8 mouse cellular contexts compared by ENCODE assay signal in the genomic region with DNA sequence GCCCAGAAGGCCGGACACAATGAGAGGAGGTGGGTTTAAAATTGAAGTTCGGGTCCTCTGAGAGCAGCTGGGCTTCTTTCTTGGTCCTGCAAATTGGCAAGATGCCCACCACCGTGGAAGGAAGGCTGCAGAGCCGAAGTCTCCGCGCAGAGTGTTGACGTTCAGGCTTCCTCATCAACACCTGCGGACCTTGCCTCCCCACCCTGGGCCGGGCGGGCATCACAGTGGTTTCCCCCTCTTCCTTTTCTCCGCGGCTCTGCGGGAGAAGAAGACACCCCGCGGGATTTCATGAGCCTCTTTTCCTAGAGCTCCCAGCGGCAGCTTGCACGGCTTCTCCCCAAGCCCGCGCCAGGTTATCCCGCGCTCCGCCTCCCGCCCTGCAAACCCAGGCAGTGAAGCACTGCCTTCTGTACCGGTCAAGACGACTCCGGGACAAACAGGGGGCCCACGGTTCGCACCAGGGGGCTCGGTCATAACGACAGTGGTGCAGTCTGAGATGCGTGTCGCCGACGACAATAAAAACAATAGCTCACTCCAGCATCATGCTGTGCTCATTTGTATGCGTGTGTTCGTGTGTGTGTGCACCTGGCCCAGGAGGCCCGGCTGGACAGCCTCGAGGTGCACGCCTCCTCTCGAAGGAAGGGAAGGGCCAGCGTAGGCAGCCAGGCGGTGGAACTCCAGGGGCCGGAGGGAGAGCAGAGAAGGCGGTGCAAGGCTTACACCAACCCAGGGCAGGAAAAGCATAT. TPM values are rescaled to one million over a fixed set of nuclear protein-coding genes. Genes with fewer than 3 reads are reported as not detected.
DNase-seq lines count a peak whose midpoint lies in the region; ATAC-seq and TF ChIP-seq lines count a peak whose summit lies in the region.

No protein-coding gene starts in this region.

- peaks cover 16% of the 10 kb centered on the region for H3K4me1 ChIP-seq in embryonic facial prominence, embryonic 12.5 days

- intact Hi-C loops in heart, postnatal 14 days (cut with DNase I) = no loop called here
- intact Hi-C loops in left cerebral cortex, adult 2 months (cut with DNase I) = loop anchor here (1.0 kb wide), 1 partner anchor 18 kb away; a partner anchor contains a TSS

- H3K4me2 ChIP-seq in embryonic facial prominence, embryonic 12.5 days (replicated peaks) = peak overlapping the region; percentile 98

- CTCF ChIA-PET in Patski (lab: Charles Lee) = interaction anchor here (0.8 to 4.9 kb wide), 3 partner anchors 12 to 18 kb away, joined by 3 to 38 read pairs (median 3); a partner anchor contains a TSS

- H3K9me3 ChIP-seq in embryonic facial prominence, embryonic 12.5 days = no peaks in the 10 kb centered on the region

- peak; percentile 44 for ATAC-seq in Patski
- peak; percentile 4; the same call in 1 of the 2 replicates for ATAC-seq in embryonic facial prominence, embryonic 12.5 days (ENCODE audit: insufficient number of reproducible peaks, insufficient read depth, low FRiP score, low TSS enrichment)

- no peaks in the 10 kb centered on the region for H3K27me3 ChIP-seq in Patski
- no peaks in the 10 kb centered on the region for H3K27me3 ChIP-seq in embryonic facial prominence, embryonic 12.5 days

- TF ChIP-seq CTCF in Patski (IDR thresholded peaks at IDR 0.05) = no peak
- no peak for TF ChIP-seq CTCF in left cerebral cortex, adult 2 months (IDR thresholded peaks at IDR 0.05)

- POLR2A ChIA-PET in Patski (lab: Charles Lee) = interaction anchor here (0.5 to 1.7 kb wide), 4 partner anchors 11 to 47 kb away, joined by 3 to 8 read pairs (median 4); a partner anchor contains a TSS

- in situ Hi-C loops in Patski (cut with MboI; ENCODE audit: low pct_unique_long_range_greater_than_20kb) = no loop called here

- peak; percentile 56 for DNase-seq in adrenal gland, adult 2 months
- DNase-seq in adrenal gland, adult 8-10 months = no peak
- no peak for DNase-seq in Patski (ENCODE audit: low read depth, low spot score)
- DNase-seq in heart, postnatal 14 days = peak; percentile 36 to 51
- DNase-seq in left cerebral cortex, adult 2 months (ENCODE audit: extremely low spot score in 1 of 2, low spot score in 2 of 2) = peak; percentile 53 to 59
- peak; percentile 52 to 55 for DNase-seq in lung, postnatal 4 days
- DNase-seq in spleen, postnatal 36 days (ENCODE audit: low spot score in 2 of 2) = peak; percentile 60 to 65

- H3K36me3 ChIP-seq in embryonic facial prominence, embryonic 12.5 days = peaks cover 24% of the 10 kb centered on the region

- peak overlapping the region; percentile 76 for H3K9ac ChIP-seq in embryonic facial prominence, embryonic 12.5 days

- under 1% methylated on average over 43 of the region's 44 CpGs for WGBS in embryonic facial prominence, embryonic 12.5 days

- peak overlapping the region; percentile 88 for H3K27ac ChIP-seq in embryonic facial prominence, embryonic 12.5 days
- H3K27ac ChIP-seq in left cerebral cortex, adult 2 months = peak overlapping the region; percentile 90

- H3K4me3 ChIP-seq in embryonic facial prominence, embryonic 12.5 days = peak overlapping the region; percentile 80
- H3K4me3 ChIP-seq in left cerebral cortex, adult 2 months = peak overlapping the region; percentile 76

RNA-seq across cellular contexts. Expression of a gene that starts 0.7 kb away (rescaled TPM):
- total RNA-seq in adrenal gland, adult 2 months (2021) = 10 to 100 TPM; 29.0 to 30.3 TPM
- polyA plus RNA-seq in adrenal gland, adult 2 months (2012; rRNA removed) = 54.7 and 65.7 TPM in 2 replicates
- 10 to 100 TPM; 30.2 to 36.2 (median 33.8) TPM for total RNA-seq in adrenal gland, adult 8-10 months (2022)
- 37.4 TPM for polyA plus RNA-seq in Patski (2021)
- 70.1 and 72.8 TPM in 2 replicates for polyA plus RNA-seq in embryonic facial prominence, embryonic 12.5 days (2016; fragmentation: Nextera tagmentation; extraction: Ambion mirVana)
- 10 to 100 TPM; 11.3 to 13.7 TPM for total RNA-seq in heart, postnatal 14 days (2021)
- total RNA-seq in left cerebral cortex, adult 2 months (2021) = 10 to 100 TPM; 25.5 to 27.7 TPM

RNA-seq across cellular contexts. Expression of a gene that starts 3.6 kb away (rescaled TPM):
- not detected for total RNA-seq in adrenal gland, adult 2 months (2021)
- not detected in 2 replicates for polyA plus RNA-seq in adrenal gland, adult 2 months (2012; rRNA removed)
- total RNA-seq in adrenal gland, adult 8-10 months (2022) = not detected
- polyA plus RNA-seq in Patski (2021) = not detected
- polyA plus RNA-seq in embryonic facial prominence, embryonic 12.5 days (2016; fragmentation: Nextera tagmentation; extraction: Ambion mirVana) = 0.35 and 0.38 TPM in 2 replicates
- not detected for total RNA-seq in heart, postnatal 14 days (2021)
- not detected for total RNA-seq in left cerebral cortex, adult 2 months (2021)

RNA-seq across cellular contexts. Expression of a gene that starts 7.2 kb away (rescaled TPM):
- total RNA-seq in adrenal gland, adult 2 months (2021) = 100 to 1,000 TPM; 151 to 171 TPM
- polyA plus RNA-seq in adrenal gland, adult 2 months (2012; rRNA removed) = 244 and 245 TPM in 2 replicates
- 100 to 1,000 TPM; 195 to 259 (median 213) TPM for total RNA-seq in adrenal gland, adult 8-10 months (2022)
- polyA plus RNA-seq in Patski (2021) = 155 TPM
- polyA plus RNA-seq in embryonic facial prominence, embryonic 12.5 days (2016; fragmentation: Nextera tagmentation; extraction: Ambion mirVana) = 20.0 and 25.0 TPM in 2 replicates
- 100 to 1,000 TPM in 1 of 2 experiments, 10 to 100 TPM in 1; 92.8 to 100 TPM for total RNA-seq in heart, postnatal 14 days (2021)
- total RNA-seq in left cerebral cortex, adult 2 months (2021) = 10 to 100 TPM; 41.3 to 44.2 TPM

RNA-seq across cellular contexts. Expression of a gene that starts 7.2 kb away (rescaled TPM):
- 10 to 100 TPM; 26.1 to 38.3 TPM for total RNA-seq in adrenal gland, adult 2 months (2021)
- polyA plus RNA-seq in adrenal gland, adult 2 months (2012; rRNA removed) = 52.1 and 57.1 TPM in 2 replicates
- 10 to 100 TPM; 35.3 to 39.7 (median 37.5) TPM for total RNA-seq in adrenal gland, adult 8-10 months (2022)
- 30.7 TPM for polyA plus RNA-seq in Patski (2021)
- 21.6 and 21.9 TPM in 2 replicates for polyA plus RNA-seq in embryonic facial prominence, embryonic 12.5 days (2016; fragmentation: Nextera tagmentation; extraction: Ambion mirVana)
- total RNA-seq in heart, postnatal 14 days (2021) = 10 to 100 TPM; 16.8 to 20.3 TPM
- total RNA-seq in left cerebral cortex, adult 2 months (2021) = 10 to 100 TPM; 35.8 to 36.0 TPM

RNA-seq across cellular contexts. Expression of a gene that starts 18.0 kb away (rescaled TPM):
- 1 to 10 TPM; 1.4 to 1.6 TPM for total RNA-seq in adrenal gland, adult 2 months (2021)
- 1.8 and 2.5 TPM in 2 replicates for polyA plus RNA-seq in adrenal gland, adult 2 months (2012; rRNA removed)
- total RNA-seq in adrenal gland, adult 8-10 months (2022) = 1 to 10 TPM; 1.7 to 3.2 (median 2.6) TPM
- polyA plus RNA-seq in Patski (2021) = 54.0 TPM
- polyA plus RNA-seq in embryonic facial prominence, embryonic 12.5 days (2016; fragmentation: Nextera tagmentation; extraction: Ambion mirVana) = 4.9 and 6.4 TPM in 2 replicates
- total RNA-seq in heart, postnatal 14 days (2021) = 1 to 10 TPM; 4.1 to 5.8 TPM
- total RNA-seq in left cerebral cortex, adult 2 months (2021) = 1 to 10 TPM; 2.2 to 3.1 TPM

Comparison
In these comparisons a context has a peak if more than half of its experiments do, and no peak if none do; other contexts are left out.
1. DNase-seq: peak in adrenal gland, adult 2 months (single experiment), heart, postnatal 14 days (2 of 2), left cerebral cortex, adult 2 months (2 of 2), lung, postnatal 4 days (2 of 2) and spleen, postnatal 36 days (2 of 2); none in adrenal gland, adult 8-10 months (single experiment) and Patski (single experiment).